10 mouse cellular contexts compared by ENCODE assay signal in the genomic region with DNA sequence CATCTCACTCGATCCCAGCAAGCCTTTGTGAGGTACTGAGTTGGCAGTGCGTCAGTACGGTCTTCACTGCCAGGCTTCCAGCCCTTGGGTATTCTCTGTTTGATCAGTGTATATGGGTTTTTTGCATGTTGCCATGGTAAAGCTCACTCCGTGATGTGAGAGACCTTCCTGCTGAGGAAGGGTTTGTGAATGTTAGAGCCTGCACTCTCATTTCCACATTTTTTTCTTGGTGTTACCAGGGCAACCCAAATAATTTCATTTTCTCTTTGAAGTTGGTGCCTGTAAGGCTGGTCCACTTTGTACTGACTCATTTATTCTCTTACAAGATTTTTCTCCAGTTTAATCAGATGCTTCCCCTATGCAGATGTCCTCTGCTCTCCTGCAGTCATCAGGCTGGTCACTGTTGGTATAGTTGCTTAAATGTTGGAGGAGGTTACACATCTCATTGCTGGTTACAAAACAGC. TPM values are rescaled to one million over a fixed set of nuclear protein-coding genes. Genes with fewer than 3 reads are reported as not detected.
DNase-seq lines count a peak whose midpoint lies in the region; ATAC-seq lines count a peak whose summit lies in the region.
"Had no signal": no experiment of that assay in that cellular context is flagged by ENCODE, and none has a peak within 500 bp of the region (broad histone marks: within the 10 kb centered on the region; RNA-seq: fewer than 3 reads in every experiment).

No protein-coding gene starts in this region.

- no peak overlapping the region for H3K4me2 ChIP-seq in midbrain, embryonic 13.5 days (replicated peaks)
- H3K4me2 ChIP-seq: embryonic facial prominence, embryonic 13.5 days; neural tube, embryonic 12.5 days had no signal

- DNase-seq in spleen, postnatal 36 days (ENCODE audit: low spot score in 2 of 2): peak; percentile 73 to 78
- DNase-seq in spleen, postnatal 10 days (ENCODE audit: low spot score in 2 of 2): no peak
- DNase-seq in frontal cortex, postnatal 10 days (ENCODE audit: low spot score in 2 of 2): peak; percentile 29 to 31
- no peak for DNase-seq in cerebellum, adult 11-12 months
- no peak for DNase-seq in ovary, postnatal 10 days (ENCODE audit: low spot score)
- no peak for DNase-seq in heart, postnatal 14 days
- DNase-seq: liver had no signal

- WGBS in midbrain, embryonic 13.5 days: 36% methylated on average over 4 of the region's 4 CpGs

- H3K9me3 ChIP-seq in midbrain, embryonic 13.5 days: no peaks in the 10 kb centered on the region; the same call in 1 of the 2 replicates
- H3K9me3 ChIP-seq: neural tube, embryonic 12.5 days had no signal

- intact Hi-C loops in heart, postnatal 14 days (cut with DNase I): no loop called here

- ATAC-seq in midbrain, embryonic 13.5 days: peak; percentile 87

- H3K9ac ChIP-seq in midbrain, embryonic 13.5 days (replicated peaks): no peak overlapping the region
- H3K9ac ChIP-seq: embryonic facial prominence, embryonic 13.5 days; neural tube, embryonic 12.5 days had no signal

- H3K4me1 ChIP-seq in midbrain, embryonic 13.5 days (replicated peaks): peaks cover 8% of the 10 kb centered on the region; the same call in 1 of the 2 replicates
- H3K4me1 ChIP-seq: embryonic facial prominence, embryonic 13.5 days; neural tube, embryonic 12.5 days had no signal

- H3K27me3 ChIP-seq in midbrain, embryonic 13.5 days: no peaks in the 10 kb centered on the region
- H3K27me3 ChIP-seq: embryonic facial prominence, embryonic 13.5 days; neural tube, embryonic 12.5 days had no signal

- H3K27ac ChIP-seq in midbrain, embryonic 13.5 days: peak overlapping the region; percentile 4; the same call in 1 of the 2 replicates
- H3K27ac ChIP-seq: embryonic facial prominence, embryonic 13.5 days; neural tube, embryonic 12.5 days had no signal

- no peak overlapping the region for H3K4me3 ChIP-seq in midbrain, embryonic 13.5 days (replicated peaks)
- H3K4me3 ChIP-seq: embryonic facial prominence, embryonic 13.5 days; neural tube, embryonic 12.5 days had no signal

- H3K36me3 ChIP-seq in midbrain, embryonic 13.5 days: no peaks in the 10 kb centered on the region
- H3K36me3 ChIP-seq: neural tube, embryonic 12.5 days had no signal

RNA-seq across cellular contexts. Expression of gene Lrrc8c, which starts 38.6 kb away (rescaled TPM):
- polyA plus RNA-seq in midbrain, embryonic 13.5 days (2015; fragmentation: Nextera tagmentation; extraction: Ambion mirVana): 8.2 and 9.7 TPM in 2 replicates
- 10 to 100 TPM; 45.8 to 51.7 TPM for total RNA-seq in heart, postnatal 14 days (2021)

Comparison
In these comparisons a context has a peak if more than half of its experiments do, and no peak if none do; other contexts are left out.
1. DNase-seq: peak in spleen, postnatal 36 days (2 of 2) and frontal cortex, postnatal 10 days (2 of 2); none in spleen, postnatal 10 days (0 of 2), cerebellum, adult 11-12 months (single experiment), ovary, postnatal 10 days (single experiment) and heart, postnatal 14 days (0 of 2).